Mouse (Mus musculus): ENCODE results near the gene Lgals8.

DNA sequence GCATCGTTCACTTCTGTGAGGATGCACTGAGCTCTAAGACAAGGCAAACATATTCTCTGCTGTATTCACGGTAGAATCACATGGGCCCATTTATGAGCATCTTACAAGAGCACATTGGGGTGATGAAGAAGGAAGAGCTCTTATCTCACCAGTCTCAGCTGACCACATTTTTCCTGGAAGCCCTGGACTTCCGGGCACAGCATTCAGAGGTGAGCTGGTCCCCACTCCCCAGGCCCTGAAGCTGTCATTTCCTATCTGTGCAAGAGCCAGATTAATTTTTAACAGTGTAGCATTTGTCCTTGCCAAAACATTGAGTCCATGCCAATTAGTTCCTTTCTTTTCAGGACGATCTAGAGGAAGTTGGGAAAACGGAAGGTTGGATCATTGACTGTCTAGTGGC is 30.9 kb downstream of the Lgals8 start:
- no peak for TF ChIP-seq CTCF (IDR thresholded peaks at IDR 0.05)
- TF ChIP-seq EP300 (IDR thresholded peaks at IDR 0.05), result no peak

Data from lung, postnatal 0 days (tissue).